Mouse (Mus musculus): ENCODE results near the gene Cd5. TPM values are rescaled to one million over a fixed set of nuclear protein-coding genes. Genes with fewer than 3 reads are reported as not detected.

The Cd5 gene
- total and polyA plus RNA-seq, 3 experiments = 0.11 to 0.80 (median 0.26) TPM

DNA sequence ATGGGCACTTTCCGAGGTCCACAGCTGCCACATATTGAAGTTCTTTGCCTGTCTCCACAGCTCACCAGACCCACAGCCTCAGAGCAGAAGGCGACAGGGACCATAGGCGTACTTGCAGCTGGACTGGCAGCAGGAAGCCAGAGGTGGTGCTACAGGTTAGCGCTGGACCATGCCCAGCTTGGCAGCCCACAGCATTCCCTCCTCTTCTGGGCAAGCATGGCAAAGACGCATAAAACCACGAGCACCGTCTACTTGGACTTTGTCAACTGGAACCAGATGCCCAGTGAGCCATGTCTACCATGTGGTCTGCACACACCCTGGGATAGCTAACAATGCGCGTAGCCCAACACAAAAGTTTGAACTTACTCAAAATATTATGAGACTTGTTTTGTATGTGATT lies 53.7 kb downstream of the Cd5 start:
- Histone ChIP-seq H3K4me1 (ENCODE audit: control insufficient read depth, insufficient read depth, low read length) (peaks cover 9% of the 10 kb centered on the region), H3K79me2 (replicated peaks; ENCODE audit: control insufficient read depth, insufficient read depth, low read length) (no peaks in the 10 kb centered on the region), H3K4me3 (no peak overlapping the region), H3K27me3 (ENCODE audit: control insufficient read depth, insufficient read depth, low read length) (no peaks in the 10 kb centered on the region), H3K36me3 (ENCODE audit: control insufficient read depth, insufficient read depth, low read length) (peaks cover 3% of the 10 kb centered on the region; the same call in 1 of the 2 replicates), H3K27ac (no peak overlapping the region), H3K9ac (ENCODE audit: low read depth, low read length) (no peak overlapping the region)
- 86% methylated on average over 9 of the region's 9 CpGs for WGBS
- no peak for DNase-seq
- intact Hi-C loops (cut with DNase I) = no loop called here
- TF ChIP-seq CTCF (IDR thresholded peaks at IDR 0.05) = no peak
- TF ChIP-seq EP300 (IDR thresholded peaks at IDR 0.05; ENCODE audit: insufficient read depth, low read depth, low read length) = no peak
- TF ChIP-seq POLR2A (IDR thresholded peaks at IDR 0.05; ENCODE audit: insufficient read depth, low read depth, low read length) = no peak

GRCm38 (mm10) chr19:10681571-10681970 lies 57.2 kb downstream of the Cd5 start:
- intact Hi-C loops (cut with DNase I) = no loop called here
- H3K4me1 ChIP-seq (ENCODE audit: control insufficient read depth, insufficient read depth, low read length) = no peaks in the 10 kb centered on the region
- H3K27me3 ChIP-seq (ENCODE audit: control insufficient read depth, insufficient read depth, low read length) = no peaks in the 10 kb centered on the region
- DNase-seq = no peak
- H3K79me2 ChIP-seq (replicated peaks; ENCODE audit: control insufficient read depth, insufficient read depth, low read length) = no peaks in the 10 kb centered on the region
- TF ChIP-seq EP300 (IDR thresholded peaks at IDR 0.05; ENCODE audit: insufficient read depth, low read depth, low read length) = no peak
- TF ChIP-seq POLR2A (IDR thresholded peaks at IDR 0.05; ENCODE audit: insufficient read depth, low read depth, low read length) = no peak
- TF ChIP-seq CTCF (IDR thresholded peaks at IDR 0.05) = no peak
- H3K36me3 ChIP-seq (ENCODE audit: control insufficient read depth, insufficient read depth, low read length) = no peaks in the 10 kb centered on the region
- no peak overlapping the region for H3K27ac ChIP-seq
- H3K9ac ChIP-seq (ENCODE audit: low read depth, low read length) = no peak overlapping the region
- H3K4me3 ChIP-seq = no peak overlapping the region
- 41% methylated on average over 4 of the region's 4 CpGs for WGBS

- DNase-seq = no peak
- Histone ChIP-seq H3K4me3 (no peak overlapping the region), H3K36me3 (ENCODE audit: control insufficient read depth, insufficient read depth, low read length) (no peaks in the 10 kb centered on the region), H3K9ac (ENCODE audit: low read depth, low read length) (no peak overlapping the region), H3K79me2 (replicated peaks; ENCODE audit: control insufficient read depth, insufficient read depth, low read length) (no peaks in the 10 kb centered on the region), H3K27ac (no peak overlapping the region), H3K4me1 (ENCODE audit: control insufficient read depth, insufficient read depth, low read length) (no peaks in the 10 kb centered on the region), H3K27me3 (ENCODE audit: control insufficient read depth, insufficient read depth, low read length) (no peaks in the 10 kb centered on the region)
- WGBS = 78% methylated on average over 1 of the region's 1 CpGs
- intact Hi-C loops (cut with DNase I) = loop anchor here (1.0 kb wide), 1 partner anchor 31 kb away; no protein-coding TSS in a partner anchor
- no peak for TF ChIP-seq CTCF (IDR thresholded peaks at IDR 0.05)
- no peak for TF ChIP-seq POLR2A (IDR thresholded peaks at IDR 0.05; ENCODE audit: insufficient read depth, low read depth, low read length)
- no peak for TF ChIP-seq EP300 (IDR thresholded peaks at IDR 0.05; ENCODE audit: insufficient read depth, low read depth, low read length)
Measured at GRCm38 (mm10) chr19:10678772-10679067, 60.1 kb downstream of the Cd5 start.

DNA sequence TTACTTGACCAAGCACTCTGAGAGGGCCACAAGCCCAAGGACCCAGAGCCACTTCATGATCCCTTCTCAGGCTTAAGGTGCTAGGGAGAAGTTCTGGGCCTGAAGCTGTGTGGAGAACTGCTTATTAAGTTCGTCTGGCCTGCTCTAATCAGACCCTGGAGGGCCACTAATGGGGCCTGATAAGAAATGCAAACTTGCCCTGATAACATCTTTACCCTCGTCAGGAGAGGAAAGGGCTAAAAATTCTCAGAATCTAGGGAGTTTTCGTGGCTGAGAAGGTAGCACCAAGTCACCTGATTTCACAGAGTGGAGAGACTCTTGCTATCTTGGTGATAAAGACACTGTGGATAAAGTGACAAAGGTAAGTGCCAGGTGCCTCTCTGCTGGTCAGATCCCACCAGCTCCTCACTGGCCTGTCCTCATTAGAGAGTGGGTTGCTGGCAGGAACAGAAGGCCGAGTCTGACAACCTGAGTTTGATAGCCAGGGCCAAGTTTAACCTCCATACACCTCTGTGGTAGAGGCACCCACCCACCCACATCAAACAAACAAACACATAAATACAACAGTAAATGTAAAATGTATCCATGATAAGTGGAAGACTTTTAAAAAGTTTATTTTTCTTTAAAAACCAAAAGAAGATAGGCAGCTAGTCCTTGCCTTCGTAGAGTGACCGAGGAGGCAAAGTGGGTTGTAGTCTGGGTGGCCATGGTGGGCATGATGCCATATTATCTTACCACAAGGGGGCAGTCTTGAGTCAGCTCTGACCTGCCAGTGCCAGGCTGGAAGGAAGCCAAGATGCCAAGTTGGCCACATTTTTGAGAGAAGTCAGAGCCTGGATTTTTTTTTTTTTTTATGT lies 60.7 kb downstream of the Cd5 start, which contains the start of gene Pga5:
Gene Pga5 (minus strand): TSS at position 157 of the 857 bp plus-strand sequence.
- no peak within 1 kb of the TSS for H3K9ac ChIP-seq (ENCODE audit: low read depth, low read length)
- peak; percentile 73 to 85 for DNase-seq
- no peaks in the 10 kb centered on the region for H3K36me3 ChIP-seq (ENCODE audit: control insufficient read depth, insufficient read depth, low read length)
- no peak within 1 kb of the TSS for H3K27ac ChIP-seq
- peak; percentile 95 for TF ChIP-seq CTCF (IDR thresholded peaks at IDR 0.05)
- TF ChIP-seq POLR2A (IDR thresholded peaks at IDR 0.05; ENCODE audit: insufficient read depth, low read depth, low read length) = no peak
- peak; percentile 75; the same call in 1 of the 2 replicates for TF ChIP-seq EP300 (IDR thresholded peaks at IDR 0.05; ENCODE audit: insufficient read depth, low read depth, low read length)
- H3K79me2 ChIP-seq (replicated peaks; ENCODE audit: control insufficient read depth, insufficient read depth, low read length) = no peaks in the 10 kb centered on the region
- no peak within 1 kb of the TSS for H3K4me3 ChIP-seq
- intact Hi-C loops (cut with DNase I) = loop anchor here (1.0 kb wide), 1 partner anchor 31 kb away; no protein-coding TSS in a partner anchor
- no peaks in the 10 kb centered on the region for H3K27me3 ChIP-seq (ENCODE audit: control insufficient read depth, insufficient read depth, low read length)
- no peaks in the 10 kb centered on the region for H3K4me1 ChIP-seq (ENCODE audit: control insufficient read depth, insufficient read depth, low read length)
- WGBS = 27% methylated on average over 6 of the region's 6 CpGs

- TF ChIP-seq EP300 (IDR thresholded peaks at IDR 0.05; ENCODE audit: insufficient read depth, low read depth, low read length) (no peak), CTCF (IDR thresholded peaks at IDR 0.05) (no peak), POLR2A (IDR thresholded peaks at IDR 0.05; ENCODE audit: insufficient read depth, low read depth, low read length) (no peak)
- intact Hi-C loops (cut with DNase I) = no loop called here
Measured at GRCm38 (mm10) chr19:10676656-10677055, 62.1 kb downstream of the Cd5 start.

GRCm38 (mm10) chr19:10673275-10673674 lies 65.5 kb downstream of the Cd5 start:
- H3K27me3 ChIP-seq (ENCODE audit: control insufficient read depth, insufficient read depth, low read length) = no peaks in the 10 kb centered on the region
- no peak overlapping the region for H3K27ac ChIP-seq
- no peaks in the 10 kb centered on the region for H3K4me1 ChIP-seq (ENCODE audit: control insufficient read depth, insufficient read depth, low read length)
- H3K9ac ChIP-seq (ENCODE audit: low read depth, low read length) = no peak overlapping the region
- H3K79me2 ChIP-seq (replicated peaks; ENCODE audit: control insufficient read depth, insufficient read depth, low read length) = no peaks in the 10 kb centered on the region
- intact Hi-C loops (cut with DNase I) = no loop called here
- TF ChIP-seq POLR2A (IDR thresholded peaks at IDR 0.05; ENCODE audit: insufficient read depth, low read depth, low read length) (no peak), CTCF (IDR thresholded peaks at IDR 0.05) (no peak), EP300 (IDR thresholded peaks at IDR 0.05; ENCODE audit: insufficient read depth, low read depth, low read length) (no peak)
- H3K36me3 ChIP-seq (ENCODE audit: control insufficient read depth, insufficient read depth, low read length) = no peaks in the 10 kb centered on the region
- WGBS = 70% methylated on average over 1 of the region's 1 CpGs
- DNase-seq = no peak
- H3K4me3 ChIP-seq = no peak overlapping the region

More at GRCm38 (mm10) chr19:10676656-10677055, 62.1 kb downstream of the Cd5 start:
- no peaks in the 10 kb centered on the region for H3K79me2 ChIP-seq (replicated peaks; ENCODE audit: control insufficient read depth, insufficient read depth, low read length)
- no peak overlapping the region for H3K27ac ChIP-seq
- 72% methylated on average over 16 of the region's 16 CpGs for WGBS
- H3K9ac ChIP-seq (ENCODE audit: low read depth, low read length) = no peak overlapping the region
- no peaks in the 10 kb centered on the region for H3K27me3 ChIP-seq (ENCODE audit: control insufficient read depth, insufficient read depth, low read length)
- DNase-seq = no peak
- no peak overlapping the region for H3K4me3 ChIP-seq
- no peaks in the 10 kb centered on the region for H3K4me1 ChIP-seq (ENCODE audit: control insufficient read depth, insufficient read depth, low read length)
- H3K36me3 ChIP-seq (ENCODE audit: control insufficient read depth, insufficient read depth, low read length) = no peaks in the 10 kb centered on the region

Measured in heart, adult 2 months (tissue).